Mouse (Mus musculus): ENCODE data around the gene Ptchd4. TPM values are rescaled to one million over a fixed set of nuclear protein-coding genes. Genes with fewer than 3 reads are reported as not detected.

Ptchd4 gene
- polyA plus RNA-seq (2012; rRNA removed) = not detected in 2 replicates

DNA sequence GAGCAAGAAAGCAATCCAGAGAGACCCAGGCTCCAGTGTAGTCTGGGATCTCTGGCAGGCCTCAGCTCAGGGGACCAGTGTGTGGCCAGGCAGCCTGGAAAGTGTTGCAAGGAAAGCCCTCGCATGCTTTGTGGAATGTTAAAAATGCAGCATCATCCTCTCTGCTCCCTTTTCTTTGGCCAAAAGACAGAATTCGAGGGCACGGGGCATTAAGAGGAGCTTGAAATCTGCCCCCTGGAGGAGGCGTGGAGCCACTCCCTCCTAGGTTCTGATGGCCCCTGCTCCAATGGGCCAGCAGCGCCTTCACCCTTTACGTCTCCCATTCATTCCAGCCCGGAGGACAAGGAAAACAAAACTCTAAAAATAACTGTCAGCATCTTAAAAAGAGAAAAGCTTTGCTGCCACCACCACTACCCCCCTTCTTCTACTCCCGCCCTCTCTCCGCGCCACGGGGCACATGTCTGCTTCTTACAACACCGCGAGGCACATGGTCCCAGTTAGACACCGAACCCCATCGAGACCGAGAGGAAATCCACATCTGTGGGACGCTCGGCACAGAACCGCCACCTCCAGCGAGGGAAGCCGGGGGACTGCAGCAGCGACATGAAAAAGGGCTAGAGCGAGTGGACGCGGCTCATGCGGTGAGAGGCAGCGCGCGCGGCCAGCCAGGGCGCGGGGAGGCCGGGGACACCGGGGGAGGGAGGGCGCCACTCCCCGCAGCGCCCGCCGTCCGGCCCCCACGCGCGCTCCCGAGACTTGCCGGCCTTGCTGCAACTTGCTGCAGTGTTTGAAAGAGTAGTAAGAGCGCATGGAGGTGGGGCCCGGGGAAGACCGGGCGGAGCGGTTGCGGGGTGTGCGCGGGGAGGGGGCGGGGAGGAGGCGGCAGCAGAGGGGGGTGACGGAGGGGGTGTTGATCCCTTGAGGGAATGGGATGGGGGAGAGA lies at the start of gene Ptchd4:
Ptchd4 (plus strand) TSS at position 279 of the 943 bp plus-strand sequence.
- DNase-seq (ENCODE audit: low read depth in 1 of 2, low spot score in 2 of 2) = no peak
- WGBS = 6% methylated on average over 54 of the region's 56 CpGs

DNA sequence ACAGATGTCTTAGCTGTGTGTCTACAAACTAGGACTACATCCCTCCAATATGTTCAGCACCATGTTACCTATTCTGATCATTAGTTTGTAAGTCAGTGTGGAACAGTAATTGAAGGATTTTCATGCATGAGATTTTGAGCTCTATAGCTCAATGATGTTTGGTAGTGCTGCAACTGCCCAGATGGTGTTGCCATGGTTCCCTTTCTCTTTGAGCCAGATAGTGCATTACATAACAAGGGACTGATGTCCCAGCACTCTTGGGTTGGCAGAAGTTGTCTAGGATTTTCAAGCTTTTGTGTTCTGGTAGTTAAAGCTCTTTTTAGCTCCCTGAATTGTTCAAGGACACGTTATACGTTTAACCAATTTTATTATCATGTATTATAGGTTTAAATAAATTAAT lies 38.9 kb upstream of the Ptchd4 start:
- no peak overlapping the region for H3K27ac ChIP-seq (ENCODE audit: insufficient read depth, low read length)
- no peak for TF ChIP-seq CTCF (IDR thresholded peaks at IDR 0.05; ENCODE audit: extremely low read depth, insufficient read depth, insufficient read length, insufficient replicate concordance)
- TF ChIP-seq POLR2A (IDR thresholded peaks at IDR 0.05; ENCODE audit: low read depth, low read length) = no peak
- no peaks in the 10 kb centered on the region for H3K36me3 ChIP-seq (ENCODE audit: control insufficient read depth, insufficient read depth, low read length)
- no peaks in the 10 kb centered on the region for H3K4me1 ChIP-seq (ENCODE audit: control insufficient read depth, insufficient read depth, insufficient read length)
- H3K27me3 ChIP-seq (ENCODE audit: control insufficient read depth, insufficient read depth, low read length) = no peaks in the 10 kb centered on the region
- 84% methylated on average over 2 of the region's 2 CpGs for WGBS
- H3K4me3 ChIP-seq (ENCODE audit: extremely low read depth, insufficient read depth, insufficient read length) = no peak overlapping the region
- no peak for DNase-seq (ENCODE audit: low read depth in 1 of 2, low spot score in 2 of 2)

More for the DNA sequence above, at the start of gene Ptchd4:
- Histone ChIP-seq H3K4me3 (ENCODE audit: extremely low read depth, insufficient read depth, insufficient read length) (peak within 1 kb of the TSS; percentile 3; the same call in 1 of the 2 replicates), H3K27ac (ENCODE audit: insufficient read depth, low read length) (no peak within 1 kb of the TSS), H3K4me1 (ENCODE audit: control insufficient read depth, insufficient read depth, insufficient read length) (no peaks in the 10 kb centered on the region), H3K36me3 (ENCODE audit: control insufficient read depth, insufficient read depth, low read length) (no peaks in the 10 kb centered on the region), H3K27me3 (ENCODE audit: control insufficient read depth, insufficient read depth, low read length) (no peaks in the 10 kb centered on the region)
- TF ChIP-seq CTCF (IDR thresholded peaks at IDR 0.05; ENCODE audit: extremely low read depth, insufficient read depth, insufficient read length, insufficient replicate concordance) = no peak
- TF ChIP-seq POLR2A (IDR thresholded peaks at IDR 0.05; ENCODE audit: low read depth, low read length) = no peak

DNA sequence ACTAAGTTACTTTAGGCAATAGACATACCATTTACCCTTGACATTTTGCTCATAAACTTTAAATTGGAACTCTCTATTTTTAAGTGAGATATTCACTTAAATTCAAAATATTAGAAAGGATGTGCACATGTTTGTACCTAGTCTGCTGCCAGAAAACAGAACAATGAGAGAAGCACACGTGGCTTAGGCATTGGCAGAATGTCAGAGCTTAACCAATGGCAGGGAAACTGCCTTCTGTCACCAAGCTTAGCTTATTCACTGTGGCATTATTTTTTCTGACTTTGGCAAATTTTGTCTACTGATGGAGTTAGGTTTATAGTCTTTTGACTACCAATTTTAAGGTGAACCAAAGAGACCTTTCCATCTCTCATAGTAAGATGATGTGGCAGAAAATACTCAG lies 31.4 kb upstream of the Ptchd4 start:
- no peaks in the 10 kb centered on the region for H3K27me3 ChIP-seq (ENCODE audit: control insufficient read depth, insufficient read depth, low read length)
- WGBS = 48% methylated on average over 1 of the region's 1 CpGs
- no peak overlapping the region for H3K27ac ChIP-seq (ENCODE audit: insufficient read depth, low read length)
- H3K4me3 ChIP-seq (ENCODE audit: extremely low read depth, insufficient read depth, insufficient read length) = no peak overlapping the region
- no peak for DNase-seq (ENCODE audit: low read depth in 1 of 2, low spot score in 2 of 2)
- H3K4me1 ChIP-seq (ENCODE audit: control insufficient read depth, insufficient read depth, insufficient read length) = no peaks in the 10 kb centered on the region
- no peaks in the 10 kb centered on the region for H3K36me3 ChIP-seq (ENCODE audit: control insufficient read depth, insufficient read depth, low read length)
- TF ChIP-seq CTCF (IDR thresholded peaks at IDR 0.05; ENCODE audit: extremely low read depth, insufficient read depth, insufficient read length, insufficient replicate concordance) (no peak), POLR2A (IDR thresholded peaks at IDR 0.05; ENCODE audit: low read depth, low read length) (no peak)

DNA sequence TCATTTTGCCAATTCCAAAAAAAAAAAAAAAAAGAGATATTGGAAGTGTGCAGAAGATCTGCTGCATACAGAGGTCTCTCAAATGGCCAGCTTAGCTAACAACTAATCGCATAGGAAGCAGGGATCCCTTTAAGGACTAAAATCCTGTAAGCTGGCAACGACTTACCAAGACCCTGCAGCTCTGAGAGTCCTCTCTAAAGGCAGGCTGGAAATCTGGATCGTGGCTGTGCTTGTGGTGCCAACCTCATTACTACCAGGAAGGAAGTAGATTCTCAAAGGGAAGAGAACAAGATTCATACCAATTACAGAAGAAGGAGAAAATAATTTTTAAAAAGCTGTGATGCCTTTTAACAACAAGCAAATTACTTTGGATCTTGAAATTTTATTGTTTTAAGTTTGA lies 29.5 kb upstream of the Ptchd4 start:
- Histone ChIP-seq H3K4me1 (ENCODE audit: control insufficient read depth, insufficient read depth, insufficient read length) (no peaks in the 10 kb centered on the region), H3K4me3 (ENCODE audit: extremely low read depth, insufficient read depth, insufficient read length) (no peak overlapping the region), H3K27me3 (ENCODE audit: control insufficient read depth, insufficient read depth, low read length) (no peaks in the 10 kb centered on the region), H3K27ac (ENCODE audit: insufficient read depth, low read length) (no peak overlapping the region), H3K36me3 (ENCODE audit: control insufficient read depth, insufficient read depth, low read length) (no peaks in the 10 kb centered on the region)
- DNase-seq (ENCODE audit: low read depth in 1 of 2, low spot score in 2 of 2) = no peak
- 53% methylated on average over 3 of the region's 3 CpGs for WGBS
- TF ChIP-seq POLR2A (IDR thresholded peaks at IDR 0.05; ENCODE audit: low read depth, low read length) (no peak), CTCF (IDR thresholded peaks at IDR 0.05; ENCODE audit: extremely low read depth, insufficient read depth, insufficient read length, insufficient replicate concordance) (no peak)

DNA sequence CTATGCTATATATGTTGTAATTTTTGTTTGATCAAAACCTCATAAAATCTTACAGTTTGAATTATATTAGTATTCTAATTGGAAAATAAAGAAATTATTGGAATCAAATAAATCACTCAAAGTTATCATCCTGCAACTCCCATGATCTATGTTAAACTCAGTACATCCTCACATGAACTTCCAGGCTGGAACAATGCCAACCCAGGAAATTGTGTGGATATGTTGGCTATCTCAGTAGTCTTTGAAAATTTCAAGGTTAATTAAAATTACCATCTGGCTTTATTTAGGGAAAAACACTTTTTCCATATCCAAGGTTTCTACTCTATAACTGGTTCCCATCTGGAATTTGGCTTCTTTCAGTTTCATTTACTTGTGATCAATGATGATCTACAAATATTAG lies 25.4 kb upstream of the Ptchd4 start:
- no peaks in the 10 kb centered on the region for H3K27me3 ChIP-seq (ENCODE audit: control insufficient read depth, insufficient read depth, low read length)
- no peak overlapping the region for H3K27ac ChIP-seq (ENCODE audit: insufficient read depth, low read length)
- H3K36me3 ChIP-seq (ENCODE audit: control insufficient read depth, insufficient read depth, low read length) = no peaks in the 10 kb centered on the region
- no peak overlapping the region for H3K4me3 ChIP-seq (ENCODE audit: extremely low read depth, insufficient read depth, insufficient read length)
- DNase-seq (ENCODE audit: low read depth in 1 of 2, low spot score in 2 of 2) = no peak
- no peaks in the 10 kb centered on the region for H3K4me1 ChIP-seq (ENCODE audit: control insufficient read depth, insufficient read depth, insufficient read length)
- TF ChIP-seq POLR2A (IDR thresholded peaks at IDR 0.05; ENCODE audit: low read depth, low read length) = no peak
- no peak for TF ChIP-seq CTCF (IDR thresholded peaks at IDR 0.05; ENCODE audit: extremely low read depth, insufficient read depth, insufficient read length, insufficient replicate concordance)

DNA sequence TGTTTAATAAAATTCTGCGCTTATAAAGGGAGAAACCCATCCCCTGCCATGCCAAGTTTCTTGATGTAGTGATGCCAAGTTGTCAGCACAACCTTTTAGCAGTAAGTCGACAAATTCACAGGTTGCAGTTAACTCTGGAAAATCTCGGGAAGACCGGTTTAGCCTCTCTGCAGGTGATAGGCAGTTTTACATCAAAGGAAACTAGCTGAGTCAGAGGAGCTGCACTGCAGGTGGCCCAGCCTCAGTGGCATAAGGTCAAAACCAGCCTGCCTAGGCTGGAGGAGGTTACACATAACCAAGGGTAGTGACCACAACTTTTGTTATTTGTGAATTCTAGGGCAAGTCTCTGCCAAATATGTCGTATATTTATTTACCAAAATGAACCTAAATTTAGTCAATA lies 24.0 kb upstream of the Ptchd4 start:
- Histone ChIP-seq H3K27me3 (ENCODE audit: control insufficient read depth, insufficient read depth, low read length) (no peaks in the 10 kb centered on the region), H3K4me1 (ENCODE audit: control insufficient read depth, insufficient read depth, insufficient read length) (no peaks in the 10 kb centered on the region), H3K27ac (ENCODE audit: insufficient read depth, low read length) (no peak overlapping the region), H3K4me3 (ENCODE audit: extremely low read depth, insufficient read depth, insufficient read length) (no peak overlapping the region), H3K36me3 (ENCODE audit: control insufficient read depth, insufficient read depth, low read length) (no peaks in the 10 kb centered on the region)
- TF ChIP-seq POLR2A (IDR thresholded peaks at IDR 0.05; ENCODE audit: low read depth, low read length) (no peak), CTCF (IDR thresholded peaks at IDR 0.05; ENCODE audit: extremely low read depth, insufficient read depth, insufficient read length, insufficient replicate concordance) (no peak)
- WGBS = 54% methylated on average over 5 of the region's 5 CpGs
- DNase-seq (ENCODE audit: low read depth in 1 of 2, low spot score in 2 of 2) = no peak

DNA sequence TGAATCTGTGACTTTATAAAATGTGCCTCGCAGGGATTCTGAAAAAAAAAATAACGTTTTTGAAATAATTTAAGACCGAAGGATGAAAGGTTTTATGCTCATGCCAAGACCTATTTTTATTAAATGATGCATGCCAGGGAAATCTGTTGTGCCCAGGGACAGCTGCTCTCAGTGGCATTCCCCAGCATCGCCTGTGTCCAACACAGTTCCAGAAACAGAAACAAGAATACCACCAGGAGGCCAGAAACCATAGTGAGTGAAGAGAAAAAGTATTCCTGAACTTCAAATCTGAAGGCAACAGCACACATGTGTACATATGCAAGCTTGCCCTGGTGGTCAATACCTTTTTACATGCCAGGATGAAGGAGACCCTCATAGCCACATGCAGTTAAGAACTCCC lies 17.8 kb upstream of the Ptchd4 start:
- 81% methylated on average over 4 of the region's 4 CpGs for WGBS
- no peak for DNase-seq (ENCODE audit: low read depth in 1 of 2, low spot score in 2 of 2)
- Histone ChIP-seq H3K4me1 (ENCODE audit: control insufficient read depth, insufficient read depth, insufficient read length) (no peaks in the 10 kb centered on the region), H3K27ac (ENCODE audit: insufficient read depth, low read length) (no peak overlapping the region), H3K27me3 (ENCODE audit: control insufficient read depth, insufficient read depth, low read length) (no peaks in the 10 kb centered on the region), H3K36me3 (ENCODE audit: control insufficient read depth, insufficient read depth, low read length) (no peaks in the 10 kb centered on the region), H3K4me3 (ENCODE audit: extremely low read depth, insufficient read depth, insufficient read length) (no peak overlapping the region)
- TF ChIP-seq CTCF (IDR thresholded peaks at IDR 0.05; ENCODE audit: extremely low read depth, insufficient read depth, insufficient read length, insufficient replicate concordance) (no peak), POLR2A (IDR thresholded peaks at IDR 0.05; ENCODE audit: low read depth, low read length) (no peak)

Data from spleen, adult 2 months (tissue).